Mouse (Mus musculus) megakaryocyte, embryonic 14.5 days (primary cell): Measurements from ENCODE around the gene Lemd1.

Experiments
- FLI1 ChIP-seq: IDR thresholded peaks from 2 replicates; pipeline ENCODE4 v1.6.1; 2012; ENCODE audit warnings: low read length, inconsistent platforms, mixed read lengths
- GATA1 ChIP-seq: IDR thresholded peaks from 3 replicates; pipeline ENCODE4 v1.6.1; 2012; ENCODE audit warnings: mixed read lengths, low read length, inconsistent platforms, borderline replicate concordance

- no peak for TF ChIP-seq GATA1
- no peak for TF ChIP-seq FLI1
Measured at GRCm38 (mm10) chr1:132287445-132287844, 96.2 kb downstream of the Lemd1 start.
